Mouse (Mus musculus) lung, postnatal 0 days (tissue): Measurements from ENCODE around the gene Hoxa7.

Source experiments
- CTCF ChIP-seq: IDR thresholded peaks from 2 replicates; pipeline ENCODE4 v1.5.1; 2016; ENCODE audit warnings: antibody characterized with exemption, mild to moderate bottlenecking
- EP300 ChIP-seq: IDR thresholded peaks from 2 replicates; pipeline ENCODE4 v1.6.1; 2016; ENCODE audit warnings: antibody characterized with exemption, mild to moderate bottlenecking, control low read depth

- TF ChIP-seq CTCF, result no peak
- no peak for TF ChIP-seq EP300
These were observed 38.2 kb downstream of the Hoxa7 start for GRCm38 (mm10) chr6:52183311-52184080.
